Mouse (Mus musculus) midbrain, postnatal 0 days (tissue): Measurements from ENCODE around the gene Hrh2. TPM values are rescaled to one million over a fixed set of nuclear protein-coding genes. Genes with fewer than 3 reads are reported as not detected.

Source experiments
- ATAC-seq: fragments of 200-750 bp; cut with Nextera tagmentation; 2 replicates; pipeline ENCODE4 v1.8.0; 2017; ENCODE audit warnings: moderate number of reproducible peaks, mild to moderate bottlenecking, moderate TSS enrichment, moderate library complexity; ENCODE audit not compliant: low FRiP score
- DNase-seq: peaks from one replicate; pipeline ENCODE4 v3.0.0-alpha.2; 2015; ENCODE audit warnings: low spot score
- H3K27ac ChIP-seq: fragments of 300-500 bp; sonication (generic); 2 replicates; pipeline ENCODE4 v1.5.1; 2014; ENCODE audit warnings: low read depth, mild to moderate bottlenecking, low read length, mixed read lengths
- H3K27me3 ChIP-seq: fragments of 300-500 bp; sonication (generic); 2 replicates; pipeline ENCODE4 v1.6.1; 2014; ENCODE audit warnings: low read length, control low read depth, mixed read lengths; ENCODE audit not compliant: insufficient read depth
- H3K36me3 ChIP-seq: fragments of 300-500 bp; sonication (generic); 2 replicates; pipeline ENCODE4 v1.6.1; 2014; ENCODE audit warnings: low read length, control low read depth, mixed read lengths; ENCODE audit not compliant: insufficient read depth
- H3K4me1 ChIP-seq: fragments of 300-500 bp; sonication (generic); 2 replicates; pipeline ENCODE4 v1.6.1; 2014; ENCODE audit warnings: mild to moderate bottlenecking, control low read depth, antibody characterized with exemption, low read length, mixed read lengths; ENCODE audit not compliant: insufficient read depth
- H3K4me2 ChIP-seq: fragments of 300-500 bp; sonication (generic); 2 replicates; pipeline ENCODE4 v1.6.1; 2014; ENCODE audit warnings: low read depth, mild to moderate bottlenecking, low read length, mixed read lengths; ENCODE audit not compliant: poor library complexity, severe bottlenecking
- H3K4me3 ChIP-seq: fragments of 300-500 bp; sonication (generic); 2 replicates; pipeline ENCODE4 v1.5.1; 2014; ENCODE audit warnings: low read depth, mild to moderate bottlenecking, low read length, moderate library complexity
- H3K9ac ChIP-seq: fragments of 300-500 bp; sonication (generic); replicated peaks from 2 replicates; pipeline ENCODE4 v1.6.1; 2014; ENCODE audit warnings: mild to moderate bottlenecking, low read length, moderate library complexity, mixed read lengths; ENCODE audit not compliant: poor library complexity, severe bottlenecking
- H3K9me3 ChIP-seq: fragments of 300-500 bp; sonication (generic); 2 replicates; pipeline ENCODE4 v1.6.1; 2016; ENCODE audit warnings: low read length, control low read depth
- CTCF ChIP-seq: IDR thresholded peaks from 2 replicates; pipeline ENCODE4 v1.5.1; 2016; ENCODE audit warnings: antibody characterized with exemption, mild to moderate bottlenecking
- WGBS: fragments of 180-500 bp; shearing (Covaris S2); extraction: QIAGEN DNeasy Blood & Tissue Kit; methylation state at CpG from one replicate; pipeline ENCODE4 v1.1.7; 2014; 5-methylcytosine and 5-hydroxymethylcytosine counted together
- polyA plus RNA-seq: library from polyadenylated mRNA; unstranded; fragments of >200 nt; fragmentation: Nextera tagmentation; extraction: Ambion mirVana; gene quantifications from 2 replicates; pipeline ENCODE4 v1.2.1, GENCODE M21; 2015
- total RNA-seq: library from RNA; depleted of rRNA; stranded (reverse); fragments of >200 nt; gene quantifications from 2 replicates; pipeline ENCODE4 v1.2.3, GENCODE M21; 2014

Gene Hrh2
- total and polyA plus RNA-seq, 2 experiments from 2014 or later = 1.2 to 2.0 TPM

GRCm38 (mm10) chr13:54186394-54186793 lies 5.5 kb upstream of the Hrh2 start:
- H3K4me2 ChIP-seq = no peak overlapping the region
- no peak overlapping the region for H3K9ac ChIP-seq
- H3K4me1 ChIP-seq = no peaks in the 10 kb centered on the region
- H3K4me3 ChIP-seq = no peak overlapping the region
- 85% methylated on average over 5 of the region's 5 CpGs for WGBS
- ATAC-seq = no peak
- no peak for DNase-seq
- no peaks in the 10 kb centered on the region for H3K9me3 ChIP-seq
- H3K27me3 ChIP-seq = no peaks in the 10 kb centered on the region
- H3K36me3 ChIP-seq = no peaks in the 10 kb centered on the region
- TF ChIP-seq CTCF = no peak
- H3K27ac ChIP-seq = no peak overlapping the region

- no peaks in the 10 kb centered on the region for H3K9me3 ChIP-seq
- H3K27ac ChIP-seq = no peak overlapping the region
- no peak overlapping the region for H3K4me3 ChIP-seq
- no peak overlapping the region for H3K9ac ChIP-seq
- H3K27me3 ChIP-seq = no peaks in the 10 kb centered on the region
- H3K36me3 ChIP-seq = no peaks in the 10 kb centered on the region
- ATAC-seq (no peak), DNase-seq (no peak)
- peaks cover 6% of the 10 kb centered on the region; the same call in 1 of the 2 replicates for H3K4me1 ChIP-seq
- no peak for TF ChIP-seq CTCF
- WGBS = 86% methylated on average over 7 of the region's 7 CpGs
- no peak overlapping the region for H3K4me2 ChIP-seq
Observed at GRCm38 (mm10) chr13:54188190-54188706, 3.7 kb upstream of the Hrh2 start.

GRCm38 (mm10) chr13:54189896-54190295 lies 2.0 kb upstream of the Hrh2 start:
- Histone ChIP-seq H3K4me3 (no peak overlapping the region), H3K27me3 (no peaks in the 10 kb centered on the region), H3K9me3 (no peaks in the 10 kb centered on the region), H3K36me3 (no peaks in the 10 kb centered on the region), H3K4me1 (peaks cover 6% of the 10 kb centered on the region; the same call in 1 of the 2 replicates), H3K27ac (no peak overlapping the region), H3K9ac (no peak overlapping the region), H3K4me2 (no peak overlapping the region)
- DNase-seq = no peak
- no peak for ATAC-seq
- no peak for TF ChIP-seq CTCF
- 80% methylated on average over 14 of the region's 14 CpGs for WGBS

- H3K36me3 ChIP-seq = no peaks in the 10 kb centered on the region
- H3K4me3 ChIP-seq = no peak overlapping the region
- H3K27ac ChIP-seq = no peak overlapping the region
- H3K27me3 ChIP-seq = no peaks in the 10 kb centered on the region
- H3K9me3 ChIP-seq = no peaks in the 10 kb centered on the region
- no peak overlapping the region for H3K9ac ChIP-seq
- no peak for TF ChIP-seq CTCF
- H3K4me2 ChIP-seq = no peak overlapping the region
- 95% methylated on average over 3 of the region's 3 CpGs for WGBS
- DNase-seq = no peak
- H3K4me1 ChIP-seq = peaks cover 6% of the 10 kb centered on the region; the same call in 1 of the 2 replicates
- ATAC-seq = no peak
Observed at GRCm38 (mm10) chr13:54191181-54191580, 748 bp upstream of the Hrh2 start.

- Histone ChIP-seq H3K36me3 (no peaks in the 10 kb centered on the region), H3K4me1 (peaks cover 6% of the 10 kb centered on the region; the same call in 1 of the 2 replicates), H3K27ac (no peak overlapping the region), H3K4me2 (no peak overlapping the region), H3K27me3 (no peaks in the 10 kb centered on the region), H3K9ac (no peak overlapping the region), H3K4me3 (no peak overlapping the region), H3K9me3 (no peaks in the 10 kb centered on the region)
- TF ChIP-seq CTCF = no peak
- ATAC-seq (no peak), DNase-seq (no peak)
- WGBS = 58% methylated on average over 5 of the region's 5 CpGs
Observed at GRCm38 (mm10) chr13:54193580-54193979, 1.7 kb downstream of the Hrh2 start.

- 40% methylated on average over 9 of the region's 9 CpGs for WGBS
- TF ChIP-seq CTCF = no peak
- Histone ChIP-seq H3K4me2 (no peak overlapping the region), H3K27ac (no peak overlapping the region), H3K36me3 (no peaks in the 10 kb centered on the region), H3K27me3 (no peaks in the 10 kb centered on the region), H3K4me3 (no peak overlapping the region), H3K9me3 (no peaks in the 10 kb centered on the region), H3K4me1 (no peaks in the 10 kb centered on the region), H3K9ac (no peak overlapping the region)
- DNase-seq (peak; percentile 39), ATAC-seq (no peak)
Observed at GRCm38 (mm10) chr13:54199000-54199399, 7.1 kb downstream of the Hrh2 start.
